Mouse (Mus musculus) spleen, embryonic (tissue): Measurements from ENCODE around the gene Ces1d.

Source experiments
- CTCF ChIA-PET: fragments of 350-600 bp; sonication (Branson Sonifier 250); formaldehyde crosslinking; loops from one replicate; lab custom pipeline; 2022; lab: Charles Lee

The Ces1d gene

DNA sequence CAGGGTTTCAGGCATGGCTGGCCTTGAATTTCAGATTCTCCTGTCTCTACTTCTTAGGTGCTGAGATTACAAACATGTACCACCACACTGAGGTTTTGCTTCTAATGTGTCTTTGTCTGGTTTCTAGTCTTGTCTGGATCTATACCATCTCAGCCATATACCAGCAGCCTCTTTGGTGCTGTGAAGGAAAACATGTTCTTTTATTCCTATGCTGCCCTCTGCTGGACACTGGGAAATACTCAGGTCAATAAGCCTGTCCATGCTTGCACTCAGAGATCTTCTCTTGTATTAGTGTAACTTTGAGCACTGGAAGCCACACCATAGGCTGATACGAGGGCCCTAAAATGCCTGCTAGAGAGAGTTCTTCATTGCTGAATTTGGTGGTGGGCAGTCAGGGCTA lies 56.9 kb downstream of the Ces1d start:
- CTCF ChIA-PET, result no interaction called here

DNA sequence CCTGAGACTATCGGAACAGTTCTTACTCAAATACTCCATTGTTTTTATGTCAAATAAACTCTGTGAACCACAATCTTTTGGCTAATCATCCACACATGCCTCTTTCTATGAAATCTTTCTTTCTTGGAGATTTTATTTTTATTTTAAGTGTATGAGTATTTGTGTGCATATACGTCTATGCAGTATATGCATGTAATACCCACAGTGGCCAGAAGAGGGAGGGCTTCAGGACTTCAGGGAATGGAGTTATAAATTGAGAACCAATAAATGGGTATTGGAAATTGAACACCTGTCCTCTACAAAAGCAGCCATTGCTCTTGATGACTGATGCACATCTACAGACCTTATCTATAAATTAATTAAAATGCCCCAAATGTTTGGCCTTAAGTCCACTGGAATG lies 65.4 kb downstream of the Ces1d start:
- CTCF ChIA-PET, result no interaction called here

DNA sequence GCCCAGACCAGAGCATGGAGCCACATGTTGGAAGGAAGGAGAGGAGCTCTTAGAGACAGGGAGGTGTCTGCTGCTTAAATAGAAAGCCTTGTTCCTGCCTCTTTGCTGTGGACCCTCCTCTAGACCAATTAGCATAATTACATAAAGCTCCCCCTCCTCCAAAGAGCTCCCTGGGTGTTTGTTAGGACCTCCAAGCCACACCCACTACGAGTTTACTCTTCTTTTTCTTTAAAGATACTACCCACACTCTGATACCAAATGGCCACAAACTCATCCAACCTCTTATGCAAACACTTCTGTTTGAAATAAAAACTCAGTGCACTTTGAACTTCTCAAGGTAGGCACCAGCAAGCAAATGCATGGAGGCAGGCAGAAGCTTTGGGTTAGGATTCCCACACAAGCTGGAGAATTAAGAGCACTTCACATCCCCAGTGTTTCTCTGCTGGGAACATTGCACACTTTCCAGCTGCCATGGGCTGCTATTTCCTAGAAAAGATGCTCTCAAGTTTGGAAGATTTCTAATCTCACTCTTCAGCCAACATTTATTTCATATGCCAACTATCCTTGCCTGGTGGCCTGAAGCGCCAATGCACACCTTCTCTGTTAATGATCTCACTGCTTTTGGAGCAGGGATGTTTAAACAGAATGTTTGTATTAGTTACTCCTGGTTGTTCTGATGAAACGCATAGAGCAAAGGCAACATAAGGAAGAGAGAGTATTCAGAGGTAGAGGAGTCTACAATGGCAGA lies 66.2 kb downstream of the Ces1d start, which contains the start of gene Ces1c:
TSS of gene Ces1c (minus strand) at position 51 of the 748 bp plus-strand sequence.
- CTCF ChIA-PET, result no interaction called here

DNA sequence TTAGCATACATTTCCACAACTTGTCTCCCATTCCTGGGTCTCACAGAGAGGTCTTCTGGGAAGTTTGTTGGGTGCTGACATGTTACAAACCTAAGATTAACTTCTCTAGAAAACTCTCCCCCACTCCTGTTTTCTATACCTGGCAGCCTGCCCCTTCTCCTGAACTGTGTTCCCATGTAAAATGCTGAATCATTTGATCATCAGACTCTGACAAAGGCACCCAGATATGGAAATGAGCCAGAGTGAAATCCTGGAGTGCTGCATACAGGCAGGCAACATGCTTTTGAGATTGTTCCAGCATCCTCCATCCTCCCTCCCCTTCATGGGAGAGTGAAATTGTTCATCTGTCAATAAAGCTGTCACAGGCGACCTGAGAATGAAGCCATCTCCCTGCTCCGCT lies 71.2 kb downstream of the Ces1d start:
- CTCF ChIA-PET, result no interaction called here

DNA sequence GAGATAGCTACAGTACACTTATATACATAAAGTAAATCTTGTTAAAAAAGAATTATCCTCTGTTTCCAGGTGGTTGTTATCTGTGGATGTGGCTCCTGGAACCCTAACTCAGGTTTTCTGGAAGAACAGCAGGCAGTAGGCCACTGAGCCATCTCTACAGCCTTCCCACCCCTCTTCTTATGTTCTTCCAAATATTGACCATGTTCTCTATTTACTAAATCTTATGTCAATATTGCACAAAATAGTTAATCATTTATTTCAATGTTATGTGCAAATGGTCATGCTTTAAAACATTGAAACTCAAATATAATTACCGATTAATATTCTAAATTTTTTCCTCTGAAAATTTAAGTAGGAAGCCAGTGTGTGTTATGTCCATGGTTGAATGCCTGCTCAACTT lies 75.6 kb downstream of the Ces1d start:
- CTCF ChIA-PET, result no interaction called here
